Mouse (Mus musculus) lung, postnatal 25 days (tissue): ENCODE data around the gene Arfgef2.

ENCODE experiments used
- DNase-seq: peaks from one replicate; pipeline ENCODE4 v3.0.0; 2022; ENCODE audit warnings: low spot score

Gene Arfgef2

GRCm38 (mm10) chr2:166806813-166807212 is 1.4 kb downstream of the Arfgef2 start:
- DNase-seq, result no peak

DNA sequence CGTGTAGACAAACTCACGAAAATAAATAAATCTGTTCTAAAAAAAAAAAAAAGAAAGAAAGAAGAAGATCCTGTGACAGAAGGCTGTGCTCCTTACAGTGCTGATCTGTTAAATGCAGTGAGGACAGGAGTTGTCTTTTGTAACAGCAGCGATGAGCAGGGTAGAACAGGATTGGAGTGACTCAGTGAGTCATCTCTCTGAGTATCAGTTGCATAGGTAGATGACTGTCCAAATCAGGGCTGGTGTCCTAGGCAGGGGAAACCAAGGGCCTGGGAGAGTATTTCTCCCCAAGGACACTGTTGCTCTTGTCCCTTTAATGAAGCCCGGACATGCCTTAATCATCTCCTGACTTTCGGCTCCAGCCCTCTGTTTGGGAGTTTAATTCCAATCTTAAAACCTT is 4.1 kb downstream of the Arfgef2 start:
- no peak for DNase-seq

DNA sequence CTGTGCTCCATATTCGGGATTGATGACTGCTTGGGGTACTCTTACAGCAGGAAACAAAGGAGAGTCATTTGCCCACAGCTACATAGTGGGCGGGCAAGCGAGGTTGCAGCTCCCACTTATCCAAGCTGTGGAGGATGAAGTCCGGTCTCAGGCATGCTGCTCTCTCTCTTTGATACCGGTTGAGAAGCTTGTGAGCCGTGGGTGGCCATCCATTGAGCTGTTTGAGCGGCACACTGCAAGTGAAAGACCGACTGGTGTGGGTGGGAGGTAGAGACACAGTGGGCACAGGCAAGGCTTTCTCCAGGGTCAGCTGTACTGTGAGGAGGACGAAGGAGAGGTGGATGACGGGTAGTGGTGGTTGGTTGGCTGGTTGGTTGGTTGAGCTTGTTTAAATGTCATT is 5.4 kb downstream of the Arfgef2 start:
- DNase-seq, result no peak

DNA sequence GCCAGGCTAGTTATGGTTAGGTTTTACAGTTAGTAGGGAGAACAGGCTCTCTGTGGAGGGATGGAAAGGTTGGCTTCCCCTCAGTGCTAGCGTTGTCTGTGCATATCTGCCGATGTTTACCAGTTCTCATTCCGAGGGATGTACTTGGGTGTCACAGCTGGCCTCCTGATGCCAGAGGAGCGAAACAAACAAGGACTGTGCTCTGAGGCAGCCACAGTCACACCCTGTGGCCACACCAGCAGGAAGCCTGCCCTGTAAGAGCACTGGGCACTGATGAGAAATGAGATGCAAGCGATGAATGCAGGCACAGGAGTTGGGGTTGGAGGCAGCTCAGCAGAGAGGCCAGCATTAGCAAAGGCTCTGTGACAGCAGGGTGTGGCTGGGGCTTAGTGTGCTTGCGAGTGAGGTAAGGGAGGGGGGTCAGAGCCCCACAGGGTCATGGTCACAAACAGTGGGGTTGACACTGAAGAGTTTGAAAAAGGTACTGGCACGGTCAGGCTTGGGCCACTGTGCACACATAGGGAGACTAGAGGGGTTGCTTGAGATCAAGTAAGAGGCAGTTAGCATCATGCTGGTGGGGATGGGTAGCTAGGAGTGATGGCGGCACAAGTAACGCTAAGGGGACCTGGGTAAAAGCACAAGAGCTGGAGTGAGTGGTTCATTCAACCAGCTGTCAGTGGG is 13.2 kb downstream of the Arfgef2 start:
- no peak for DNase-seq

GRCm38 (mm10) chr2:166819849-166820248 is 14.5 kb downstream of the Arfgef2 start:
- no peak for DNase-seq

- no peak for DNase-seq
Observed at GRCm38 (mm10) chr2:166820844-166821243, 15.5 kb downstream of the Arfgef2 start.

GRCm38 (mm10) chr2:166821406-166821805 is 16.0 kb downstream of the Arfgef2 start:
- DNase-seq, result no peak

DNA sequence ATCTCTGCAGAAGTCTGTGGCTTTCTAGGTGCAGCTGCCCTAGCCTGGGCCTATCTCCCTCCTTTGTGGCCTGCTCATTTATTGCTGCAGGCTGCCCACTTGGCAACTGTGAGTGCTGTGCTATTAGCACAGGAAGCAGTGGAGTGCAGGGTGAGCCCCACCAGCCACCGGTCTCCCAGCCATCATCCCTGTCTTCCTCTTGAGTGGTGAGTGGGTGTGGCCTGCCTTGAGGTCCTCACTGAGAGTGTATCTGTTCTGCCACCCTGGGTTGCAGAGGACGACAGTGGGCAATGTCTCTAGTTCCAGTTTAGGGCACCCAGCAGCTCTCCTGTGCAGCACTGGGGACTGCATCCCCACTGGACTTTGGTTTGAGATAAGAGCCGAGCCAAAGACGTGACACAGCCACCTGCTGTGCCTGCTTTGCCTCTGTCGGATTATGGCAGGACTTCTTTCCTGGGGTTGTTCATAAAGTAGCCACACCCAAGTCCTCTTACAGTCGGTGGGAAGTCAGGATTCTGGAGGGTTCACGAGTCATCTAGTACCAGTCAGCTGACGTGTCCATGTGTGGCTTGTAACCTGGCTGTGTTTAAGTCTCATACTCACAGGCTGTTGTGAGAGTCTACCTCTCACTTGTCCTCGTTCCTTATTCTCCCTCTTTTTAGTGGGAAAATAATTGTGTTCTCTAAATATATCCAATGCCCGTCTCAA is 16.9 kb downstream of the Arfgef2 start:
- DNase-seq, result no peak

- DNase-seq, result no peak
Observed at GRCm38 (mm10) chr2:166822901-166823300, 17.5 kb downstream of the Arfgef2 start.

GRCm38 (mm10) chr2:166824386-166824785 is 19.0 kb downstream of the Arfgef2 start:
- DNase-seq, result peak; percentile 33

GRCm38 (mm10) chr2:166824998-166825397 is 19.6 kb downstream of the Arfgef2 start:
- DNase-seq, result no peak

DNA sequence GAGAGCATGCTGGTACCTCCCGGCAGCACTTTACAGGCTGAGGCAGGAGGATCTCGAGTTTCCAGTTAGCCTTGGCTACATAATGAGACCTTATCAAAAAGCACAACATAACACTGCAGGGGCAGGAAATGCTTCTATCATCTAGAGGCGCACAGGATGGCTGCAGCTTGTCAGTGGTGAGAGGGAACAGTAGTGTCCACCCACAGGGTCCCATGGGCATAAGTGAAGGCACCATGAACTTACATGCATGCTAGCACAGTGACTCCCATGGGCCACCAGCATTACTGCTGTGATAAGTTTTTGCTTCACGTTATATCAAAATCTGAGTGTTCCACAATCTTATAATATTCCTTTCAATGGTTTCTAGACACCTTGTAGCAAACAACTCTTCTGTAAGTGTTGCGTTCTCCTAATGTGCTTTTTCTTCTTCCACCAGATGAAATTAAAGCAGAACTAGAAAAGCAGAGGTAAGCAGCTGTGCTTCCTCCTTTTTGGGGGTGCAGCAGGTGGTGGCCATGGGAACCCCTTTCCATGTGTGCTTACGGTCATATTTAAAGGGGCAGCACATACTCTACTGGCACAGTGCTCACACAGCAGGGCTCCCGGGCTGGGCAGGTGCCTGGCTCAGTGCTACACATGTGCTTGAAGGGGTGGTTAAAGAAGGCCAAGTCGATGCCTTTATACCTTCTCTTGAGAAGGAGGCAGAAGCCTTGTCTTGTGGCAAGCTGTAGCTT is 21.3 kb downstream of the Arfgef2 start:
- DNase-seq, result no peak

DNA sequence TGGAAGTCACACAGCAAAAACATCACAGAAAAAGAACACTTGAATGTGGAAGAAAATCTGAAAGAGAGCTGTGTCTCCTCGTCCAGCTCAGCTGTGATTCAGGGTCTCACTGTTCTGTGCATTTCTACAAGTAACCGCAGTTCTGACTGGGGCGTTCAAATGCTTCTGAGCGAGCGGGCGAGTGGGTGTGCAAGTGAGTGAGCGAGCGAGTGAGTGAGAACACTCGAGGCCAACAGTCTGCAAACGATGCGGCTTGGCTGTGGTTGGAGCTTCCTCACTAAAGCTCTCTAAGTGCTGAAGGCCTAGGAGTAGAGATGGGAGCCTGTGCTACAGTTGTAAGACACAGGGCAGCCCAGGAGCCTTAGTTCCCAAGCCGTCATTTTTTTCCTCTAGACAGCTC is 22.9 kb downstream of the Arfgef2 start:
- DNase-seq, result no peak

GRCm38 (mm10) chr2:166830350-166830749 is 25.0 kb downstream of the Arfgef2 start:
- DNase-seq, result peak; percentile 36

DNA sequence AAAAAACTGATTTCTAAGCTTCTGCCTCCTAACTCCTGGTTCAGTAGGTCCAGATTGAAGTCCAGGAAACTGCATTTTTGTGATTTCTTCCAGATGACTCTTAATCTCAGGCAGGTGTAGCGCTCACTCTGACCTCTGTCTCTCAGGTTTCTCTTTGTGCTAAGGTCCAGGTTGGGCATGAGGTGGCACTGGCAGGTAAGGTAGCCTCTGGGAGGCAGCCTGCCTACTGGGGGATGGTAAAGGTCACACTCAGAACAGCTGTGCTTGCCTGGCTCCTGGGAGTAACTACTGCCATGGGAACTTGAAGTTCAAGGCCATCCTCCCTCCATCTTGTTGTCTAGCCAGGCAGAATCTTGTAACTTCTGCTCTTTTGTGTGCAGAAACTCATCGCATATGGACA is 28.7 kb downstream of the Arfgef2 start:
- no peak for DNase-seq

GRCm38 (mm10) chr2:166834796-166835195 is 29.4 kb downstream of the Arfgef2 start:
- no peak for DNase-seq

GRCm38 (mm10) chr2:166835581-166835980 is 30.2 kb downstream of the Arfgef2 start:
- DNase-seq, result no peak

- no peak for DNase-seq
Observed at GRCm38 (mm10) chr2:166841813-166842212, 36.4 kb downstream of the Arfgef2 start.

- no peak for DNase-seq
Observed at GRCm38 (mm10) chr2:166850691-166851090, 45.3 kb downstream of the Arfgef2 start.

DNA sequence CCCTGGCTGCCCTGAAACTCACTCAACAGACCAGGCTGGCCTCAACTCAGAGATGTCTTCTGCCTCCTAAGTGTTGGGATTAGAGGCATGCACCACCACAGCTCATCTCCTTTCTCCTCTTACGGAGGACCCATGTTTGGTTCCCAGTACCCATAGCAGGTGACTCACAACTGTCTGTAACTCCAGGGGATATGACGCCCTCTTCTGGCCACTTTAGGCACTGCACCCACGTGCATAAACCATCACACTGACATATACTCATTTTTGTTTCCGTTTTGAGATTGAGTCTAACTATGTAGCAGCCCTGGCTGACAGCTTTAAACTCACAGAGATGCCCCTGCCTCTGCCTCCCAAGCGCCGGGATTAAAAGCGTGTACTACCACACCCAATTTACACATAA is 46.9 kb downstream of the Arfgef2 start:
- no peak for DNase-seq

GRCm38 (mm10) chr2:166855771-166856170 is 50.4 kb downstream of the Arfgef2 start:
- no peak for DNase-seq

GRCm38 (mm10) chr2:166856366-166856765 is 51.0 kb downstream of the Arfgef2 start:
- DNase-seq, result no peak

DNA sequence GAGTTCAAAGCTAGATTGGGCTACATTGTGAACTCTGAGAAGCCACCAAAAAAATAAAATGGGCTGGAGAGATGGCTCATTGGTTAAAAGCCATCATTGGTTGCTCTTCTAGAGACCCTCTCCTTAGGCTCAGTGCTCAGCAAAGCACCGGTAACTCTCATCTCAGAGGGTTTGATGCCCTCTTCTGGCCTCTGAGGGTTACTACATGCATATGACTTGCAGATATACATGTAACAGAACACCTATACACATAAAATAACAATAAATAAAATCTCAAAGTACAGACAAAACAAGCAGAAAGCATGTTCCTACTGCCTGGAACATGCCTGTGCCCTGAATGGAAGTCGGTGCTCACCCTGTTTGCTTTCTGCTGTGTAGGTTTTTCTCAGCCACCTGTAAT is 51.7 kb downstream of the Arfgef2 start:
- no peak for DNase-seq
